Mouse (Mus musculus): ENCODE results near the gene Zc3hc1. TPM values are rescaled to one million over a fixed set of nuclear protein-coding genes. Genes with fewer than 3 reads are reported as not detected.

Zc3hc1 gene
- polyA plus RNA-seq, 1 experiment from 2014 or later = 74.0 TPM

DNA sequence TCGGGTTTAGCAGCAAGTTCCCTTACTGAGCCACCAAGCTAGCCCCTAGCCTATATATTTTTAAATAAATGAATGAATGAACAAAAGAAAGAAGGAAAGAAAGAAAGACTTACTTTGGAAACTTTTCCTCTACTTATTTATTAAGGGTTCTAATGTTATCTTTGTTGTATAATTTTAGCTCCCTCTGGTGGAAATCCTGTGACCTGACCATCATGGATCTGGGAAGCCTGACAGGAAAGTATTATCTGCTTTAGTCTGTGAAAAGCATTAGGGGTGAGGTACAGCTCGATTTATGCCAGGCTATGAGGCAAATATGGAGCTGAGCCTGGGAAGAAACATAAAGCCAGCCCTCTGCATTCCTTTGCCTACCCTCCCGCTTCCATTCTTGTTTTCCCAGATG is 21.5 kb downstream of the Zc3hc1 start:
- H3K9me3 ChIP-seq = no peaks in the 10 kb centered on the region
- no peaks in the 10 kb centered on the region for H3K27me3 ChIP-seq
- no peak overlapping the region for H3K4me2 ChIP-seq
- H3K4me3 ChIP-seq = no peak overlapping the region
- ATAC-seq (ENCODE audit: insufficient number of reproducible peaks, insufficient read depth, low FRiP score, low TSS enrichment, low read depth) = no peak
- H3K4me1 ChIP-seq = no peaks in the 10 kb centered on the region
- no peak overlapping the region for H3K9ac ChIP-seq
- peaks cover 98% of the 10 kb centered on the region for H3K36me3 ChIP-seq
- no peak overlapping the region for H3K27ac ChIP-seq
- 82% methylated on average over 3 of the region's 3 CpGs for WGBS

DNA sequence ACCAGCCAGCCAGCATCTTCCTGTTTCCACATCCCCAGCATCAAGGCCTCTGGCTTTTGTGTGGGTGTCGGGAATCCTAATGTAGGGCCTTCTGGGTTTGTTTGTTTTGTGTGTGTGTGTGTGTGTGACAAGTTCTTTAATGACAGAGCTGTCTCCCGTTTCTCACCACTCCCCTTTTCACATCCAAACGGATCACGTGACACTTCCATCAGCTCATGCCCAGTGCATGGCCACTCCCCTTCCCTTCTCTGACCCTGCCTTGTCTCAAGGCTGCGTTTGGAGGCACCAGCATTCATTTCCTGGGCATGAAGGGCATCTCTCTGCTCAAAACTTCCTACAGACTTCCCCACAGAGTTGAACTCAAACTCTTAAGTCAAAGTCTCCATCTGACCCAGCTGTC is 27.0 kb downstream of the Zc3hc1 start:
- Histone ChIP-seq H3K4me3 (no peak overlapping the region), H3K27me3 (no peaks in the 10 kb centered on the region), H3K9me3 (no peaks in the 10 kb centered on the region), H3K4me2 (no peak overlapping the region), H3K36me3 (peaks cover 55% of the 10 kb centered on the region), H3K9ac (no peak overlapping the region), H3K4me1 (no peaks in the 10 kb centered on the region), H3K27ac (no peak overlapping the region)
- WGBS = 48% methylated on average over 5 of the region's 5 CpGs
- no peak for ATAC-seq (ENCODE audit: insufficient number of reproducible peaks, insufficient read depth, low FRiP score, low TSS enrichment, low read depth)

DNA sequence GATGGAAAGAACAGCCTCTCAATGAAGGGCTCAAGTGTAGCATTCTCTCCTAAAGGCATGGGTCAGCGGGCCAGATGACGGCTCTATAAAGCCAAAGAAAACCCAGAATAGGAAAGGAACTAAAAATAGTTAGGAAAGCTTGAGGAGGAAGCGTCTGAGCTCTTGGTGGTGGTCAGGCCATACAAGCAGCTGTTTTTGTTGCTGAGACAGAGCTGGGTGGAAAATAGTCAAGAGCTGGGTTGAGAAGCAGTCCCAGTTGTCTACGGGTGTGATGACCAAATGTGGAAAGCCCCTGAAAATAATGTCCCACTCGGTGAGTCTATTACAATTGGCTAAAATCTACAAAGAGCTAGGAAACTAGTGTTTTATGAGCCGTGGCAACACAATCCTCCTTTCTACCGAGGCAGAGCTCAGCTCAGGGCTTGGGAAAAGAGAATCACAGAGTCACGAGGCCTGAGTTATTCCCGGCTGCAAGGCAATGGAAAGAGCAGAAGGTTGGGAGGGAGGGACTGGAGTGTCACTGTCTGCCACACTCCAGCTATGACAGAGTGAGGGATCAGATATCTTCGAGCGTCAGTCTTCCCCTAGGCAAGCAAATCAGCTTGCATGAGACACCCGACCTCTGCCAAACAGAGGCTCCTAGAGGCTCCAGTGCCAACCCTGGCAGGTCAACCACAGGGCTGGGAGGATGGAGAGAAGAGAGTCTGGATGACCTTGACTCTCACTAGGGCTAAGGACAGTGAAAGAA is 30.9 kb downstream of the Zc3hc1 start:
- H3K4me2 ChIP-seq = no peak overlapping the region
- H3K4me1 ChIP-seq = no peaks in the 10 kb centered on the region
- H3K27me3 ChIP-seq = no peaks in the 10 kb centered on the region
- H3K27ac ChIP-seq = no peak overlapping the region
- no peaks in the 10 kb centered on the region for H3K9me3 ChIP-seq
- 67% methylated on average over 12 of the region's 12 CpGs for WGBS
- H3K36me3 ChIP-seq = peaks cover 16% of the 10 kb centered on the region
- no peak for ATAC-seq (ENCODE audit: insufficient number of reproducible peaks, insufficient read depth, low FRiP score, low TSS enrichment, low read depth)
- H3K9ac ChIP-seq = no peak overlapping the region
- H3K4me3 ChIP-seq = no peak overlapping the region

DNA sequence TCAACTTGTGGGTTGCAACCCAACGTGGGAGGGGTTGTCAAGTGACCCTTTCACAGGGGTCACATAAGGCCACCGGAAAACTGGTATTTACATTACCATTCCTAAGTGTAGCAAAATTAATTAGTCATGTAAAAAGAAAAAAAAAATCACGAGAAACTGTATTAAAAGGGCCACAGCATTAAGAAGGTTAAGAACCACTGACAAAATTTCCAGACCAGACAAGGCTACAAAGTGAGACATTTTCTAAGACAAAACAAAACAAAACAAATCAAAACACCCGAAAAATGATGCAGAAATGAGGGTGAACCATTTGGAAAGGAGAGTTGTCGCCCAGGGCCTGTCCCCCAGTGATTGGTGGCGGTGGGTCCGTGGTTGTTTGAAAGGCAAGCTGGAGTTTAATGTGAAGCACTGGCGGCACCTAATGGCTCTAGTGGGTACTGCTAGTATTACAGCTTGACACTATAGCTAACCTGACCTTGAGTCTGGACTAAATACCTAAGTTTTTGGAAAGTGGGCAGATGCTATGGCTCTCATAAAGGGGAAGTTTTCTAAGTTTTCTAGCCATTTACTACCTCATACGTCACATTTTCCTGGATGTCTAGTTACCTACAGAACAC is 33.2 kb downstream of the Zc3hc1 start:
- WGBS = 18% methylated on average over 9 of the region's 9 CpGs
- no peaks in the 10 kb centered on the region for H3K9me3 ChIP-seq
- H3K4me2 ChIP-seq = 0 out of 2 replicates have a peak overlapping the region, but pooled peaks have one; percentile 18
- no peak overlapping the region for H3K4me3 ChIP-seq
- no peak overlapping the region for H3K27ac ChIP-seq
- no peak overlapping the region for H3K9ac ChIP-seq
- H3K27me3 ChIP-seq = no peaks in the 10 kb centered on the region
- no peaks in the 10 kb centered on the region for H3K36me3 ChIP-seq
- ATAC-seq (ENCODE audit: insufficient number of reproducible peaks, insufficient read depth, low FRiP score, low TSS enrichment, low read depth) = no peak
- H3K4me1 ChIP-seq = no peaks in the 10 kb centered on the region

DNA sequence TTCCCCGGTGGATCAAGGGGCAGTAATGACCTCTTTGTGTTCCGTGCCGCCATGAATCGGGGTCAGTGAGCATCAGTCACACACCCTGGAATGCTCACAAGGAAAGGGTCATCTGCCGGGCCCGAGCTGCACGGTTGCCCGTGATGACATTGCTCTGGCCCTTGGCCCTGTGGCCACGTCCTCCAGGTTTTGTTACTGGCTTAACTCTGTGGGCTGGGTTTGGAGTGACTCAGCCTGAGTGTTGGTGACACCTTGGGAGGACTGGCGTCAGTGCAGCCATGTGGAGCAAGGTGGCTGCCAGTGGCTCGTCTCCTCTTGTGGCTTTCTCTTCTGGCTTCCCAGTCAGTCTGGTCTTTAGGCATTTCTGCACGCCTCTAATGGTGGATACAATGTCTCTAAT is 34.1 kb downstream of the Zc3hc1 start:
- Histone ChIP-seq H3K27ac (no peak overlapping the region), H3K4me2 (no peak overlapping the region), H3K36me3 (no peaks in the 10 kb centered on the region), H3K9me3 (no peaks in the 10 kb centered on the region), H3K4me1 (no peaks in the 10 kb centered on the region), H3K9ac (no peak overlapping the region), H3K27me3 (no peaks in the 10 kb centered on the region), H3K4me3 (no peak overlapping the region)
- WGBS = 92% methylated on average over 12 of the region's 12 CpGs
- no peak for ATAC-seq (ENCODE audit: insufficient number of reproducible peaks, insufficient read depth, low FRiP score, low TSS enrichment, low read depth)

DNA sequence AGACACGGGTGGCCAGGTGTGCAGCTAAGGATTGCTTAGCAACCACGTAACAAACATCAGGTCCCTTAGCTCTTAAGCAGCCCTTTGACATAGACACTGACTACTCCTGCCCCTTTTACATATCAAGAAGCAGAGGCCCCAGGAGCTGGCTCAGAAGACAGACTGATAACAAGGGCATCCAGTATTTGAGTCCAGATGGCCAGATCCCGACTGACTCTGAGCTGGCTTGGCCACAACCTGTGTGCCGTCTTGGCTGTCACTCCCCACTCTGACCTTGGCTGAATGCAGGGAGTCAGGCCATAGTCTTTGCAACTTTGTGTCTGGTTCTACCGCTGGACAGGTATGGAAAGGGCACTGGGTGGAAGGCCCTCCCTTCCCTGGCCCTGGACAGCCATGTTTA is 34.7 kb downstream of the Zc3hc1 start:
- Histone ChIP-seq H3K9me3 (no peaks in the 10 kb centered on the region), H3K4me3 (no peak overlapping the region), H3K9ac (no peak overlapping the region), H3K27me3 (no peaks in the 10 kb centered on the region), H3K4me2 (no peak overlapping the region), H3K36me3 (no peaks in the 10 kb centered on the region), H3K4me1 (no peaks in the 10 kb centered on the region), H3K27ac (no peak overlapping the region)
- WGBS = 77% methylated on average over 5 of the region's 5 CpGs
- no peak for ATAC-seq (ENCODE audit: insufficient number of reproducible peaks, insufficient read depth, low FRiP score, low TSS enrichment, low read depth)

DNA sequence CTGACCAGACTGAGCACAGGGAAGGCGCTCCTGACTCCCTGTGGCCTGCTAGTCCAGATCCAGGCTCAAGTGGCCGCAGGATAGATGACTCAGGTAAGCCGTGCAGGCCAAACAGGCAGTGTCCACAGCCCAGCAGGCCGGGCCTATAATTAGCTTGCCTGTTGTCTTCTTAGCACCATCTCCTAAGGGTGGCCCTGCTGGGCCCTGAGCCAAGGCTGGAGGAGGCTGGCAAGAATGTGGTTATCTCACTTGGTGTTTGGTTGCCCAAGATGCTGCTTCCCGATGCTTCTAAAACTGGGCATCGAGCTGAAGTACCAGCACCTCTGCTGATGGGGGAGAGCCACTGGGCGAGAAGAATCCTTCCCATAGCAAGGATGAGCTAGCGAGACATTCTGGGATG is 35.1 kb downstream of the Zc3hc1 start:
- 84% methylated on average over 8 of the region's 8 CpGs for WGBS
- no peaks in the 10 kb centered on the region for H3K27me3 ChIP-seq
- H3K27ac ChIP-seq = no peak overlapping the region
- no peak for ATAC-seq (ENCODE audit: insufficient number of reproducible peaks, insufficient read depth, low FRiP score, low TSS enrichment, low read depth)
- no peak overlapping the region for H3K4me3 ChIP-seq
- H3K36me3 ChIP-seq = no peaks in the 10 kb centered on the region
- no peaks in the 10 kb centered on the region for H3K4me1 ChIP-seq
- H3K9ac ChIP-seq = no peak overlapping the region
- no peaks in the 10 kb centered on the region for H3K9me3 ChIP-seq
- H3K4me2 ChIP-seq = no peak overlapping the region

DNA sequence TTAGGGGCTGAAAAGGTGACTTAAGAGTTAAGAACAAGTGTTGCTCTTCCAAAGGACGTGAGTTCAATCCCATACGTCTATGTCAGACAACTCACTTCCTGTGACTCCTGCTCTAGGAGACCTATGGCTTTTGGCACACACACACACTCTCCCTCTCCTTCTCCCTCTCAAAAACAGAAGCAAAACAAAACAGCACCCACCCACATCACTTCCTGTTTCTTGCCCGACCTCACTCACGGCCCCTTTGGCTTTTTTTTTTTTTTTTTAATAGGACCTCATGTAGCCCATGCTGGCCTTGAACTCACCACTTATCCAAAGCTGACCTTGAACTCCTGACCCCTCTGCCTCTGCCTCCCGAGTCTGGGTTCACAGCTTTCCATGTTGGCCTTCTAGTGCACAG is 36.1 kb downstream of the Zc3hc1 start:
- Histone ChIP-seq H3K9ac (no peak overlapping the region), H3K4me1 (no peaks in the 10 kb centered on the region), H3K36me3 (no peaks in the 10 kb centered on the region), H3K4me3 (no peak overlapping the region), H3K4me2 (no peak overlapping the region), H3K27ac (no peak overlapping the region), H3K27me3 (no peaks in the 10 kb centered on the region), H3K9me3 (no peaks in the 10 kb centered on the region)
- 26% methylated on average over 5 of the region's 5 CpGs for WGBS
- ATAC-seq (ENCODE audit: insufficient number of reproducible peaks, insufficient read depth, low FRiP score, low TSS enrichment, low read depth) = no peak

DNA sequence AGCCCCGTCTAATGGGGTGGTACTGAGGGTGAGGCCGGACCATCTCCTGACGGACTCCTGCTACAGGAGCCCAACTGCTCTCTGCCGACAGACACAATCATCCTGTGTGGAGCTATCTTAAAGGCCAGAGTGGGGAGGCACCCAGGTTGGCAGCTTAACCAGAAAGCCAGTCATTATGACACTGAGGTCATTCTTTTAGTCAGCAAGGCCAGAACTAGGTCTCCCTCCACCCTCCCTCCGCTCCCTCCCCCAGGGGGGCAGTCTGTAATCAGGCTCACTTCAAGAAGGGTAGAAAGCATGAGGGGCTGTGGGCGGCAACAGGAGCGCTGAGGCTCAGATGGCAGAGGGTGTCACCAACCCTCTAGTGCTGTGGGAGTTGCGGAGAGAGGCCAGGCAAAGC is 37.2 kb downstream of the Zc3hc1 start:
- Histone ChIP-seq H3K27me3 (no peaks in the 10 kb centered on the region), H3K9ac (no peak overlapping the region), H3K4me3 (no peak overlapping the region), H3K27ac (no peak overlapping the region), H3K4me1 (no peaks in the 10 kb centered on the region), H3K4me2 (no peak overlapping the region), H3K9me3 (no peaks in the 10 kb centered on the region), H3K36me3 (no peaks in the 10 kb centered on the region)
- WGBS = 63% methylated on average over 8 of the region's 8 CpGs
- ATAC-seq (ENCODE audit: insufficient number of reproducible peaks, insufficient read depth, low FRiP score, low TSS enrichment, low read depth) = no peak

DNA sequence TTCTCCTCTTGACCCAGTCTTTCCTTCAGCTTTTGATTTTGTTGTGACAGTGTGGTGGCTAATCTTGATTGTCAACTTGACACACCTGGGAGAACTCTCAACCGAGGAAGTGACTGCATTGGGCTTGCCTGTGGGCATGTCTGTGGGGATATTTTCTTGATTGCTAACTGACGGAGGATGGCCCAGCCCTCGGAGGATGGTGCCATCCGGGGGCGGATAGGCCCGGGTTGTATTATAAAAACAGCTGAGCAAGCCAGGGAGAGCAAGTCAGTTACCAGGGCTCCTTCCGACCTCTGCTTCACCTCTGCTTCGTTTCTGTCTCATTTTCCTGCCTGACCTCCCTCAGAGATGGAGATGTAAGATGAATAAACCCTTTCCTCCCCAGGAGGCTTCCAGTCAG is 38.1 kb downstream of the Zc3hc1 start:
- Histone ChIP-seq H3K27ac (no peak overlapping the region), H3K36me3 (no peaks in the 10 kb centered on the region), H3K9me3 (no peaks in the 10 kb centered on the region), H3K27me3 (no peaks in the 10 kb centered on the region), H3K4me2 (no peak overlapping the region), H3K9ac (no peak overlapping the region), H3K4me3 (no peak overlapping the region), H3K4me1 (no peaks in the 10 kb centered on the region)
- ATAC-seq (ENCODE audit: insufficient number of reproducible peaks, insufficient read depth, low FRiP score, low TSS enrichment, low read depth) = no peak
- WGBS = 25% methylated on average over 8 of the region's 8 CpGs

DNA sequence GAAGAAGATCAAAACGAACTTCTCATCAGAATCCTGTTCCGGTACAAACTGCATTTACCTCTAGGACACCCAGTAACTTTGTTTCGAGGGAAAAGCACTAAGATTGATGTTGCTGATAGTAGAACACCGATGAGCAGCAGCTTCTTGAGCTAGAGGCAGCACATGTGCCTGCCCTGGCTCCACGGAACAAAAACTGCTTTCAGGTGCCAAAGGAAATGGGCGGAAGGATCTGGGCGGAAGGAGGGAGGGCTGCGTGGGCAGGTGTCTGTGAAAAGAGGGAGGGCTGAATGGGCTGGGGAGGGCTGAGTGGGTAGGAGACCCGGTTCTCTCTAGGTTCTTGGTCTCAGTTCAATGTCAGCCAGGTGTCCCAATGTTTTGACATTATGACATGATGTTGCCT is 39.5 kb downstream of the Zc3hc1 start:
- Histone ChIP-seq H3K9ac (no peak overlapping the region), H3K4me1 (no peaks in the 10 kb centered on the region), H3K36me3 (no peaks in the 10 kb centered on the region), H3K27me3 (no peaks in the 10 kb centered on the region), H3K4me3 (no peak overlapping the region), H3K4me2 (no peak overlapping the region), H3K9me3 (no peaks in the 10 kb centered on the region), H3K27ac (no peak overlapping the region)
- WGBS = 76% methylated on average over 9 of the region's 9 CpGs
- no peak for ATAC-seq (ENCODE audit: insufficient number of reproducible peaks, insufficient read depth, low FRiP score, low TSS enrichment, low read depth)

DNA sequence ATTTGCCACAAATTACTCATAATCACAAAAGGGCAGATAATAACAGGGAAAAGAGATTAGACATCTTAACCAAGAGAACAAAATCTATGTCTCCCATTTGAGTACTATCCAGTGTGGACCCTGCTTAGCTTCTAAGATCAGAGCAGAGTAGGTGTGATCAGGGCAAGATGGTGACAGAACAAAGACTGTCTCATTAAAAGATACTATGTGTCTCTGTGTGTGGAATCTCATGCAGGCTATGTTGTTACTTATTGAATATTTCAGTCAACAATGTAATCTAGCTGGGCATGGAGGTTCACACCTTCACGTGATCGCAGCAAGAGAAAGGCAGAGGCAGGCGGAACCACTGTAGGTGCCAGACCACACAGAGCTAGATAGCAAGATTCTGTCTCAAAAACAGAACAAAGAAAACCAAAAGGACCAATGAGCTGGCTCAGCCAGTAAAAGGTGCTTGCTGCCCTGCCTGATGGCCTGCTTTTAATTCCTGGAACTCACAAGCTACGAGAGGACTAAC is 43.5 kb downstream of the Zc3hc1 start:
- H3K36me3 ChIP-seq = no peaks in the 10 kb centered on the region
- H3K4me3 ChIP-seq = no peak overlapping the region
- H3K9ac ChIP-seq = no peak overlapping the region
- no peak overlapping the region for H3K27ac ChIP-seq
- H3K4me1 ChIP-seq = peaks cover 3% of the 10 kb centered on the region; the same call in 1 of the 2 replicates
- H3K4me2 ChIP-seq = no peak overlapping the region
- no peak for ATAC-seq (ENCODE audit: insufficient number of reproducible peaks, insufficient read depth, low FRiP score, low TSS enrichment, low read depth)
- no peaks in the 10 kb centered on the region for H3K9me3 ChIP-seq
- 85% methylated on average over 4 of the region's 4 CpGs for whole genome bisulfite sequencing
- no peaks in the 10 kb centered on the region for H3K27me3 ChIP-seq

Data from embryonic facial prominence, embryonic 13.5 days (tissue).